Mouse (Mus musculus) T-helper 2 cell (primary cell): ENCODE data around the gene Npcd.

Experiments used
- in situ Hi-C: fragments of 300-600 bp; cut with MboI, MseI; formaldehyde crosslinking; loops from one replicate; pipeline ENCODE4 v1.15.1; 2025; ENCODE audit warnings: high pct_unique_total_duplicates

Npcd gene

GRCm38 (mm10) chr15:79804352-79805071 lies 29.5 kb downstream of the Npcd start, which contains the start of gene Nptxr:
Nptxr (minus strand) TSS chr15:79804766.
- in situ Hi-C loops: loop anchor here (5.0 kb wide), 1 partner anchor 42 kb away; no protein-coding TSS in a partner anchor

GRCm38 (mm10) chr15:79803533-79804351 lies 30.3 kb downstream of the Npcd start:
- in situ Hi-C loops: no loop called here

- in situ Hi-C loops: no loop called here
These were observed 31.7 kb downstream of the Npcd start for GRCm38 (mm10) chr15:79802304-79802703.

GRCm38 (mm10) chr15:79801646-79802045 lies 32.4 kb downstream of the Npcd start:
- in situ Hi-C loops: no loop called here

GRCm38 (mm10) chr15:79800701-79801100 lies 33.3 kb downstream of the Npcd start:
- in situ Hi-C loops: no loop called here

- in situ Hi-C loops: loop anchor here (10.0 kb wide), 1 partner anchor 56 kb away; no protein-coding TSS in a partner anchor
These were observed 35.4 kb downstream of the Npcd start for GRCm38 (mm10) chr15:79798591-79798990.

GRCm38 (mm10) chr15:79797680-79798079 lies 36.4 kb downstream of the Npcd start:
- in situ Hi-C loops: loop anchor here (10.0 kb wide), 1 partner anchor 57 kb away; no protein-coding TSS in a partner anchor

GRCm38 (mm10) chr15:79797096-79797495 lies 36.9 kb downstream of the Npcd start:
- in situ Hi-C loops: loop anchor here (10.0 kb wide), 1 partner anchor 58 kb away; no protein-coding TSS in a partner anchor

- in situ Hi-C loops: loop anchor here (10.0 kb wide), 1 partner anchor 59 kb away; no protein-coding TSS in a partner anchor
These were observed 37.8 kb downstream of the Npcd start for GRCm38 (mm10) chr15:79796256-79796655.

- in situ Hi-C loops: loop anchor here (10.0 kb wide), 1 partner anchor 61 kb away; no protein-coding TSS in a partner anchor
These were observed 39.9 kb downstream of the Npcd start for GRCm38 (mm10) chr15:79794173-79794572.

GRCm38 (mm10) chr15:79793076-79793475 lies 41.0 kb downstream of the Npcd start:
- in situ Hi-C loops: loop anchor here (10.0 kb wide), 1 partner anchor 62 kb away; no protein-coding TSS in a partner anchor

GRCm38 (mm10) chr15:79792455-79792854 lies 41.6 kb downstream of the Npcd start:
- in situ Hi-C loops: loop anchor here (10.0 kb wide), 1 partner anchor 62 kb away; no protein-coding TSS in a partner anchor

- in situ Hi-C loops: loop anchor here (10.0 kb wide), 1 partner anchor 63 kb away; no protein-coding TSS in a partner anchor
These were observed 42.5 kb downstream of the Npcd start for GRCm38 (mm10) chr15:79791502-79791901.

GRCm38 (mm10) chr15:79790905-79791304 lies 43.1 kb downstream of the Npcd start:
- in situ Hi-C loops: loop anchor here (10.0 kb wide), 1 partner anchor 64 kb away; no protein-coding TSS in a partner anchor

- in situ Hi-C loops: loop anchor here (10.0 kb wide), 1 partner anchor 65 kb away; no protein-coding TSS in a partner anchor
These were observed 43.9 kb downstream of the Npcd start for GRCm38 (mm10) chr15:79790111-79790510.

GRCm38 (mm10) chr15:79787815-79788214 lies 46.2 kb downstream of the Npcd start:
- in situ Hi-C loops: no loop called here

GRCm38 (mm10) chr15:79785056-79785455 lies 49.0 kb downstream of the Npcd start:
- in situ Hi-C loops: no loop called here

GRCm38 (mm10) chr15:79777749-79778148 lies 56.3 kb downstream of the Npcd start, which contains the start of gene Dnal4:
Dnal4 (minus strand) TSS chr15:79777849.
- in situ Hi-C loops: no loop called here

GRCm38 (mm10) chr15:79775662-79776061 lies 58.4 kb downstream of the Npcd start:
- in situ Hi-C loops: no loop called here

GRCm38 (mm10) chr15:79774117-79775027 lies 59.7 kb downstream of the Npcd start:
- in situ Hi-C loops: no loop called here
